Mouse (Mus musculus) forebrain, embryonic 11.5 days (tissue): ENCODE measurements at regions not wholly inside any gene's neighbourhood (a gene's known extent, or its start where the extent isn't known, plus 50 kb on each side); places are given as distances from the start of the nearest gene placed in this dataset.

Experiments
- ATAC-seq: fragments of 200-750 bp; cut with Nextera tagmentation; replicated peaks from 2 replicates; pipeline ENCODE4 v1.8.0; 2017; ENCODE audit warnings: moderate TSS enrichment; ENCODE audit not compliant: low FRiP score
- DNase-seq: peaks from one replicate; pipeline ENCODE4 v3.0.0-alpha.2; 2017; ENCODE audit warnings: low spot score
- H3K27ac ChIP-seq: fragments of 300-500 bp; sonication (generic); 2 replicates; pipeline ENCODE4 v1.5.1; 2014; ENCODE audit warnings: low read depth, low read length
- H3K27me3 ChIP-seq: fragments of 300-500 bp; sonication (generic); 2 replicates; pipeline ENCODE4 v1.6.1; 2014; ENCODE audit warnings: mild to moderate bottlenecking, low read length, mixed read lengths; ENCODE audit not compliant: control insufficient read depth, insufficient read depth
- H3K36me3 ChIP-seq: fragments of 300-500 bp; sonication (generic); 2 replicates; pipeline ENCODE4 v1.6.1; 2014; ENCODE audit warnings: mild to moderate bottlenecking, low read length, moderate library complexity, mixed read lengths; ENCODE audit not compliant: control insufficient read depth, insufficient read depth
- H3K4me1 ChIP-seq: fragments of 300-500 bp; sonication (generic); replicated peaks from 2 replicates; pipeline ENCODE4 v1.6.1; 2014; ENCODE audit warnings: low read length, mixed read lengths; ENCODE audit not compliant: control insufficient read depth, insufficient read depth
- H3K4me2 ChIP-seq: fragments of 300-500 bp; sonication (generic); 2 replicates; pipeline ENCODE4 v1.6.1; 2014; ENCODE audit warnings: low read depth, mild to moderate bottlenecking, low read length, moderate library complexity, mixed read lengths; ENCODE audit not compliant: severe bottlenecking
- H3K4me3 ChIP-seq: fragments of 300-500 bp; sonication (generic); 2 replicates; pipeline ENCODE4 v1.5.1; 2014; ENCODE audit warnings: low read depth, low read length
- H3K9ac ChIP-seq: fragments of 300-500 bp; sonication (generic); 2 replicates; pipeline ENCODE4 v1.6.1; 2014; ENCODE audit warnings: low read length
- H3K9me3 ChIP-seq: fragments of 300-500 bp; sonication (generic); 2 replicates; pipeline ENCODE4 v1.6.1; 2016; ENCODE audit warnings: low read length, mixed read lengths; ENCODE audit not compliant: control insufficient read depth
- WGBS: fragments of 180-500 bp; shearing (Covaris S2); extraction: QIAGEN DNeasy Blood & Tissue Kit; methylation state at CpG from one replicate; pipeline ENCODE4 v1.1.7; 2014; 5-methylcytosine and 5-hydroxymethylcytosine counted together

DNA sequence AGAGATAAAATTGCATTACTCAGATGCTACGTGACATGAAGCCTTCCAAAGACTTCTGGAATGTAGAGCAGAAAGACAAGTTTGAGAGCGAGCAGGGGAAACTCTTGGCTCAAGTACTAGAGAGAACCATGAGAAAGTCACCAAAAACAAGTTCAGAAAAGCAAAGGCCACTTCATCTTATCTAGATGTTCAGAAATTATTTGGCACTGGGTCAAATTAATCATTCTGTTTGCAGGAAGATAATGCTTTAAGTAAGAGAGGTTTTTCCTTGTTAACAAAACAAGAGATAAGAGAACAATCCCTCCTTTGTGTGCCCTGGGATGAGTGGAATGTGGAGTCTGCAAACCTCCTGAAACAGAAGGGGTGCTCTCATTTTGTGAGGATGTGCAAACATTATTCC lies 565.6 kb upstream of the C030005K15Rik start:
- no peaks in the 10 kb centered on the region for H3K9me3 ChIP-seq

DNA sequence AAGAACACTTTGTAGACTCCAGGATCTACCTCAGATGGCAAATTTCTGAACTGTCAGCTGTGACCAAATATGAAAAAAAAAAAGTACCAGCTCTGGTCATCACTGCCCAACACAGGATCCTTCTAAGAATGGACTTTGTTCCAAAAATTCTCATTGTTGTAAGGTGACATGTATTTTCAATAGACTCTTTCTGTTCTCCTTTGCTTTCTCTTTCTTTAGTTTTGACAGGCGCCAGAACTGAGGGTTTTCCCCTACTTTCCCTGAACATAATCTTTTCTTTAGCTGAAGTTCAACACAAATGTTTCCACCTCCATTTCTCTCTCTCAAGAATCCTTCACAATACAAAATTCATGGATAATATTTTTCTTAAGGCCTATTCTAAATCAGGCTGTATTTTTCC lies 579.1 kb upstream of the C030005K15Rik start:
- no peak overlapping the region for H3K9ac ChIP-seq
- H3K4me1 ChIP-seq = no peaks in the 10 kb centered on the region
- ATAC-seq (no peak), DNase-seq (no peak)
- H3K27ac ChIP-seq = no peak overlapping the region
- no peaks in the 10 kb centered on the region for H3K36me3 ChIP-seq
- no peaks in the 10 kb centered on the region for H3K27me3 ChIP-seq
- no peak overlapping the region for H3K4me2 ChIP-seq
- H3K4me3 ChIP-seq = no peak overlapping the region
- no peaks in the 10 kb centered on the region for H3K9me3 ChIP-seq
- WGBS = 87% methylated on average over 1 of the region's 1 CpGs

More for the DNA sequence above, 565.6 kb upstream of the C030005K15Rik start:
- H3K4me1 ChIP-seq = no peaks in the 10 kb centered on the region
- DNase-seq = no peak
- no peaks in the 10 kb centered on the region for H3K27me3 ChIP-seq
- no peaks in the 10 kb centered on the region for H3K36me3 ChIP-seq
- no peak overlapping the region for H3K9ac ChIP-seq
- no peak overlapping the region for H3K4me2 ChIP-seq
- no peak overlapping the region for H3K27ac ChIP-seq
- 74% methylated on average over 2 of the region's 2 CpGs for WGBS
- H3K4me3 ChIP-seq = no peak overlapping the region
- no peak for ATAC-seq

DNA sequence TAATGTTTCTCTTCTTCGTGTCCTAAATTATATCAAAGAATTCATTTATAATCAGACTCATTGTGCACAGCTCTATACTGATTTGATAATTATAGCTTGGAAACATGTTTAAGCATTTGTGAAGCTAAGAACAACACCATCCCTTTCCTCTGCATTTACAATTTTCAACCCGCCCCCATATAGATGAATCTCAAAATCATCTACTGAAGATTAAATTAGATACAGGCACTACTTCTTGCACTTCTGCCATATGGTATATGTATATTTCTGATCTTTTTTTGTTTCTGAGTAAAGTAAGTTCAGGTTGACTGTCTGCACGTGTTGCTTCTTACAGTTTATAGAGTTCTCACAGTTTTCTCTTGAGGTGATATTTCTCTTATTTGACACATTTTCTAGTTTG lies 583.1 kb upstream of the C030005K15Rik start:
- no peaks in the 10 kb centered on the region for H3K27me3 ChIP-seq
- no peaks in the 10 kb centered on the region for H3K4me1 ChIP-seq
- no peak for DNase-seq
- H3K9ac ChIP-seq = no peak overlapping the region
- ATAC-seq = no peak
- no peak overlapping the region for H3K4me3 ChIP-seq
- no peak overlapping the region for H3K4me2 ChIP-seq
- 83% methylated on average over 3 of the region's 3 CpGs for WGBS
- H3K27ac ChIP-seq = no peak overlapping the region
- H3K9me3 ChIP-seq = no peaks in the 10 kb centered on the region
- H3K36me3 ChIP-seq = no peaks in the 10 kb centered on the region

DNA sequence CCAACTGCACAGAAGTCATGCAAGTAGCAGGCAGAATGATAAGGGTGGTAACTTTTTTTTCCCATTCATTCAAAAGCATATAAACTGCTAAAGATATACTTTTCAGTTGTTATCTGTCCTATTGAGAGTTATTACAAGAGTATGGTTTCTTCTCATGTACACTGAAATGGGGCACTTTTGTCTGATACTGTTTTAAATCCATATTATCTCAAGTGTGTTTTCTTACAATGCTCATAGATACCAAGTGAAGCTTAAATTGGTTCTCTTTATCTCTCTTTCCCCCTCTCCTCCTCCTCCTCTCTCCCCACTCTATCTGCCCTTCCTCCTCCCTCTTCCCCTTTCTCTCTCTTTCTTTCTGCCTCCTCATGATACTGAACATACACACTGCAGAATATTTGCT lies 584.8 kb upstream of the C030005K15Rik start:
- ATAC-seq = no peak
- Histone ChIP-seq H3K4me2 (no peak overlapping the region), H3K9ac (no peak overlapping the region), H3K4me1 (no peaks in the 10 kb centered on the region), H3K27me3 (no peaks in the 10 kb centered on the region), H3K4me3 (no peak overlapping the region), H3K9me3 (no peaks in the 10 kb centered on the region), H3K27ac (no peak overlapping the region), H3K36me3 (no peaks in the 10 kb centered on the region)
- DNase-seq = no peak

DNA sequence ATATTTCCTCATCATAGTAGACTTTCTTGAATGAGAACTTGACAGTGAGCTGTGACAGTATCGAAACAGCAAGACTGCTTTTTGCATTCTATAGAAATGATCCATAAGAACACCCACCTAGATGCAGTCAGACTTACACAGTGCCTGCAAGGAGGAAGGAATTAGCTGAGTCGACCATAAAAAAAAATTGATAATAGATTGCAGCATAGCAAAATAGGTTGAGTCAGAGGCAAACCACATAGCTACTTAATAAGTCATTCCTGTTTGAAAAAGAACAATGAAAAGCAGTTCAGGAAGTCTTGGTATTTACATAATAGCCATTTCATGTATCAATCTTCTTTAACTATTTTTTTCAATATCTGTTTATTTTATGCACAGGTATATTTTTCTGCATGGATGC lies 591.9 kb upstream of the C030005K15Rik start:
- no peak for ATAC-seq
- no peaks in the 10 kb centered on the region for H3K9me3 ChIP-seq
- H3K9ac ChIP-seq = no peak overlapping the region
- H3K4me3 ChIP-seq = no peak overlapping the region
- WGBS = 87% methylated on average over 2 of the region's 2 CpGs
- DNase-seq = no peak
- H3K4me2 ChIP-seq = no peak overlapping the region
- no peaks in the 10 kb centered on the region for H3K36me3 ChIP-seq
- H3K4me1 ChIP-seq = no peaks in the 10 kb centered on the region
- no peak overlapping the region for H3K27ac ChIP-seq
- no peaks in the 10 kb centered on the region for H3K27me3 ChIP-seq

DNA sequence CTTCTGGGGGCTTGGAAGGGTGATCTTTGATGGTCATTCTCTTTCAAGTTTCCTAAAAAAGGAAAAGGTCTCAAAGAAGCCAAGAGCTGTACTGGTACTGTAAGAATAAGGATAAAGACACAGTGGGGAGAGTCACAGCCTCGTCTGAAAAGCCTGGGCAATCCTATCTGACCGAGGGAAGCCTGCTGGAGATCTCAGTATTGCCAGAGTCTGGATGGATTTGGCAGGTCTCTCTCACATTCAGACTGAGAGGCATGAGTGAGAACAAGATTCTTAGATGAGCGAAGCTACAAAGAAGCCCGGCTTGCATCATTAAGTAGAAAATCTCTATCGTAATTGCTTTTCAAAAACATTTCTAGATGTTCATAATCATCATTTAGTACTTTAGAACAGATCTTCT lies 590.4 kb upstream of the Atp2b1 start:
- Histone ChIP-seq H3K4me2 (no peak overlapping the region), H3K4me1 (no peaks in the 10 kb centered on the region), H3K4me3 (no peak overlapping the region), H3K9ac (no peak overlapping the region), H3K27me3 (no peaks in the 10 kb centered on the region), H3K9me3 (no peaks in the 10 kb centered on the region), H3K27ac (no peak overlapping the region), H3K36me3 (no peaks in the 10 kb centered on the region)
- WGBS = 80% methylated on average over 5 of the region's 5 CpGs
- ATAC-seq (no peak), DNase-seq (no peak)

DNA sequence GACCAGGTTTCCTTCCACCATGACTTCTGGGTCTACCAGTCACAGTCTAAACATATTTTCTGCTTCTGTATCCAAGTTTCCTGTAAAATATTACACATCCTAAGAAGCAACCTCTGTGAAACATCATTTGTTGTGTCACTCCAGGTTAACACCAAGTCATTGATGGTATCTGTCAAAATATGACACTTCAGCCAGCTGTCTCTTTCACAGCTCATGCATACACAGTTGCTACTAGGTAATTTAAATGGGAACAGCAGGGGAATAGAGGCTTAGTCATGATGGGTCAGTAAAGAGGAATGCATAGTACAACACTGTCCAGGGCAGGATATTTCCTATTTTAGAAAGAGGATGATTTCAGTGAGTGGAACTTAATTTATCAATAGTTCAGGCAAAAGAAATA lies 589.6 kb upstream of the Atp2b1 start:
- Histone ChIP-seq H3K4me2 (no peak overlapping the region), H3K9me3 (no peaks in the 10 kb centered on the region), H3K4me3 (no peak overlapping the region), H3K27ac (no peak overlapping the region), H3K9ac (no peak overlapping the region), H3K4me1 (no peaks in the 10 kb centered on the region), H3K36me3 (no peaks in the 10 kb centered on the region), H3K27me3 (no peaks in the 10 kb centered on the region)
- DNase-seq (no peak), ATAC-seq (no peak)

DNA sequence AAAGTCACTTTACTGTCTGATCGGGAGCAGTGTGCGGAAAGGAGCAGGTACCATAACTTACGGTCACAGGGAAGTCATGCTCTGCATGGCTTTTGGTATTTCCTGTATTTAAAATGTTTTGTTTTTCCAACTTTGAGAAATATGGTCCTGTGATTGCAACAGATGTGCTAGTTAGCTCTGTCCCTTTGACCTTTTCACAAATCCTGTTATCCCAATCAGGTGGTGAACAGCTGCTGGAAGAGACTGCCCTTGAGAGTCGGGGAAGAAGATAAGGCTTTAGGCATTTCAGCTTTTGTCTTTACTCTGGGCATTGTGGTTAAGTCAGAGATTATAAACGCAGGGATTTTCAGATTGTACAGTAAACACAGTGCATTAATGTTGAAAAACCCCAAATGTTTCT lies 588.5 kb upstream of the Atp2b1 start:
- DNase-seq = no peak
- Histone ChIP-seq H3K4me1 (no peaks in the 10 kb centered on the region), H3K4me2 (no peak overlapping the region), H3K27me3 (no peaks in the 10 kb centered on the region), H3K4me3 (no peak overlapping the region), H3K36me3 (no peaks in the 10 kb centered on the region), H3K27ac (no peak overlapping the region), H3K9ac (no peak overlapping the region), H3K9me3 (no peaks in the 10 kb centered on the region)
- no peak for ATAC-seq
- 84% methylated on average over 5 of the region's 5 CpGs for WGBS

DNA sequence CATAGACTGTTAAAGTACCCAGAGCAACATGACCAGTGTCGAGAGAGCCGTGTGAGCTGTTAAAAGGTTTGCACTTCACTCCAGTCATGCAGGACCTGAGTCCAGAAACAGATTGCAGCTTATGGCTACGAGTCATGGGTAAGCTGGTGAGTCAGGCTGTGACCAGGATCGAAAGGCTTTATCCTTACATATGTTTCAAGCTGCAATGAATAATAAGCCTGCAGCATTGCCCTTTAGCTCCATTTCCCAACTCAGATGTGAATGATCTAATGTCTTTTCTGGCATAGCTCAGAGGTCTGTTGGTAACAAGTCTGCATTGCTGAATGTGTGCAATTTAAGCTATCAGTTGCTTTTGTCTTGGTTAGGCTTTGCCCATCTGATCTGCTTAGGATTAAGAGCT lies 581.5 kb upstream of the Atp2b1 start:
- H3K4me1 ChIP-seq = no peaks in the 10 kb centered on the region
- WGBS = 84% methylated on average over 4 of the region's 4 CpGs
- ATAC-seq (no peak), DNase-seq (no peak)
- H3K36me3 ChIP-seq = no peaks in the 10 kb centered on the region
- no peaks in the 10 kb centered on the region for H3K27me3 ChIP-seq
- H3K27ac ChIP-seq = no peak overlapping the region
- no peaks in the 10 kb centered on the region for H3K9me3 ChIP-seq
- no peak overlapping the region for H3K4me3 ChIP-seq
- H3K9ac ChIP-seq = no peak overlapping the region
- H3K4me2 ChIP-seq = no peak overlapping the region
